Mouse (Mus musculus) liver, embryonic 13.5 days (tissue): Measurements from ENCODE around the gene Cfdp1. TPM values are rescaled to one million over a fixed set of nuclear protein-coding genes. Genes with fewer than 3 reads are reported as not detected.

Source experiments
- ATAC-seq: fragments of 200-750 bp; cut with Nextera tagmentation; 2 replicates; pipeline ENCODE4 v1.8.0; 2017; ENCODE audit warnings: low read depth, mild to moderate bottlenecking, moderate number of reproducible peaks, moderate library complexity
- DNase-seq: peaks from one replicate; pipeline ENCODE4 v3.0.0; 2022
- H3K27ac ChIP-seq: fragments of 300-500 bp; sonication (generic); 2 replicates; pipeline ENCODE4 v1.5.1; 2015; ENCODE audit warnings: moderate library complexity, mild to moderate bottlenecking, inconsistent platforms
- H3K27me3 ChIP-seq: fragments of 300-500 bp; sonication (generic); 2 replicates; pipeline ENCODE4 v1.6.1; 2015; ENCODE audit warnings: mild to moderate bottlenecking, inconsistent platforms
- H3K36me3 ChIP-seq: fragments of 300-500 bp; sonication (generic); 2 replicates; pipeline ENCODE4 v1.6.1; 2015; ENCODE audit warnings: mild to moderate bottlenecking, inconsistent platforms
- H3K4me1 ChIP-seq: fragments of 300-500 bp; sonication (generic); replicated peaks from 2 replicates; pipeline ENCODE4 v1.6.1; 2015; ENCODE audit warnings: inconsistent platforms
- H3K4me2 ChIP-seq: fragments of 300-500 bp; sonication (generic); 2 replicates; pipeline ENCODE4 v1.6.1; 2015; ENCODE audit warnings: inconsistent platforms, mild to moderate bottlenecking, moderate library complexity
- H3K4me3 ChIP-seq: fragments of 300-500 bp; sonication (generic); replicated peaks from 2 replicates; pipeline ENCODE4 v1.5.1; 2015; ENCODE audit warnings: mild to moderate bottlenecking, inconsistent platforms
- H3K9ac ChIP-seq: fragments of 300-500 bp; sonication (generic); 2 replicates; pipeline ENCODE4 v1.6.1; 2015; ENCODE audit warnings: mild to moderate bottlenecking, inconsistent platforms
- H3K9me3 ChIP-seq: fragments of 300-500 bp; sonication (generic); replicated peaks from 2 replicates; pipeline ENCODE4 v1.6.1; 2016; ENCODE audit warnings: inconsistent platforms
- WGBS: fragments of 180-500 bp; shearing (Covaris S2); methylation state at CpG from one replicate; pipeline ENCODE4 v1.1.7; 2015; ENCODE audit not compliant: insufficient replicate concordance; 5-methylcytosine and 5-hydroxymethylcytosine counted together
- polyA plus RNA-seq: library from polyadenylated mRNA; unstranded; fragments of >200 nt; fragmentation: Nextera tagmentation; extraction: Ambion mirVana; gene quantifications from 2 replicates; pipeline ENCODE4 v1.2.1, GENCODE M21; 2015

Cfdp1 gene
- polyA plus RNA-seq, 1 experiment from 2014 or later: 113 TPM

GRCm38 (mm10) chr8:111769296-111769695 is 84.8 kb downstream of the Cfdp1 start:
- H3K4me2 ChIP-seq: no peak overlapping the region
- no peaks in the 10 kb centered on the region for H3K27me3 ChIP-seq
- H3K27ac ChIP-seq: no peak overlapping the region
- H3K9ac ChIP-seq: no peak overlapping the region
- H3K9me3 ChIP-seq: no peaks in the 10 kb centered on the region
- no peak for DNase-seq
- ATAC-seq: no peak
- no peak overlapping the region for H3K4me3 ChIP-seq
- H3K4me1 ChIP-seq: peaks cover 16% of the 10 kb centered on the region
- peaks cover 65% of the 10 kb centered on the region for H3K36me3 ChIP-seq
- WGBS: 69% methylated on average over 15 of the region's 15 CpGs

- ATAC-seq (no peak), DNase-seq (no peak)
- 81% methylated on average over 6 of the region's 6 CpGs for WGBS
- H3K27ac ChIP-seq: no peak overlapping the region
- H3K36me3 ChIP-seq: peaks cover 60% of the 10 kb centered on the region
- no peaks in the 10 kb centered on the region for H3K9me3 ChIP-seq
- H3K9ac ChIP-seq: no peak overlapping the region
- H3K4me3 ChIP-seq: no peak overlapping the region
- no peaks in the 10 kb centered on the region for H3K27me3 ChIP-seq
- H3K4me1 ChIP-seq: peaks cover 10% of the 10 kb centered on the region
- H3K4me2 ChIP-seq: no peak overlapping the region
These were observed 85.4 kb downstream of the Cfdp1 start for GRCm38 (mm10) chr8:111768651-111769050.

- Histone ChIP-seq H3K27ac (no peak overlapping the region), H3K9ac (no peak overlapping the region), H3K36me3 (peaks cover 41% of the 10 kb centered on the region), H3K9me3 (no peaks in the 10 kb centered on the region), H3K4me1 (peaks cover 10% of the 10 kb centered on the region), H3K4me2 (no peak overlapping the region), H3K4me3 (no peak overlapping the region), H3K27me3 (no peaks in the 10 kb centered on the region)
- ATAC-seq (no peak), DNase-seq (no peak)
- WGBS: 84% methylated on average over 4 of the region's 4 CpGs
These were observed 88.5 kb downstream of the Cfdp1 start for GRCm38 (mm10) chr8:111765616-111766015.

- H3K27me3 ChIP-seq: no peaks in the 10 kb centered on the region
- 82% methylated on average over 9 of the region's 9 CpGs for WGBS
- H3K36me3 ChIP-seq: peaks cover 41% of the 10 kb centered on the region
- H3K4me3 ChIP-seq: no peak overlapping the region
- ATAC-seq: no peak
- H3K9me3 ChIP-seq: no peaks in the 10 kb centered on the region
- no peak overlapping the region for H3K27ac ChIP-seq
- DNase-seq: no peak
- H3K4me1 ChIP-seq: peaks cover 10% of the 10 kb centered on the region
- no peak overlapping the region for H3K9ac ChIP-seq
- no peak overlapping the region for H3K4me2 ChIP-seq
These were observed 89.0 kb downstream of the Cfdp1 start for GRCm38 (mm10) chr8:111765096-111765495.

- Histone ChIP-seq H3K9ac (no peak overlapping the region), H3K27me3 (no peaks in the 10 kb centered on the region), H3K4me2 (no peak overlapping the region), H3K36me3 (peaks cover 8% of the 10 kb centered on the region), H3K27ac (no peak overlapping the region), H3K4me1 (no peaks in the 10 kb centered on the region), H3K9me3 (no peaks in the 10 kb centered on the region), H3K4me3 (no peak overlapping the region)
- ATAC-seq (no peak), DNase-seq (no peak)
- 85% methylated on average over 13 of the region's 13 CpGs for WGBS
These were observed 93.4 kb downstream of the Cfdp1 start for GRCm38 (mm10) chr8:111760708-111761107.

- H3K4me1 ChIP-seq: no peaks in the 10 kb centered on the region
- DNase-seq: no peak
- WGBS: 66% methylated on average over 5 of the region's 5 CpGs
- H3K9ac ChIP-seq: no peak overlapping the region
- H3K9me3 ChIP-seq: no peaks in the 10 kb centered on the region
- H3K4me2 ChIP-seq: no peak overlapping the region
- no peak for ATAC-seq
- H3K36me3 ChIP-seq: no peaks in the 10 kb centered on the region
- no peaks in the 10 kb centered on the region for H3K27me3 ChIP-seq
- H3K4me3 ChIP-seq: no peak overlapping the region
- no peak overlapping the region for H3K27ac ChIP-seq
These were observed 95.3 kb downstream of the Cfdp1 start for GRCm38 (mm10) chr8:111758817-111759216.

- no peak overlapping the region for H3K4me3 ChIP-seq
- no peaks in the 10 kb centered on the region for H3K4me1 ChIP-seq
- H3K9me3 ChIP-seq: no peaks in the 10 kb centered on the region
- ATAC-seq (no peak), DNase-seq (no peak)
- H3K9ac ChIP-seq: no peak overlapping the region
- 71% methylated on average over 9 of the region's 9 CpGs for WGBS
- H3K36me3 ChIP-seq: no peaks in the 10 kb centered on the region
- H3K4me2 ChIP-seq: no peak overlapping the region
- H3K27me3 ChIP-seq: no peaks in the 10 kb centered on the region
- H3K27ac ChIP-seq: no peak overlapping the region
These were observed 96.5 kb downstream of the Cfdp1 start for GRCm38 (mm10) chr8:111757599-111757998.

GRCm38 (mm10) chr8:111754736-111755135 is 99.4 kb downstream of the Cfdp1 start:
- no peak overlapping the region for H3K9ac ChIP-seq
- no peaks in the 10 kb centered on the region for H3K9me3 ChIP-seq
- H3K27ac ChIP-seq: no peak overlapping the region
- no peaks in the 10 kb centered on the region for H3K36me3 ChIP-seq
- DNase-seq: no peak
- no peak for ATAC-seq
- no peaks in the 10 kb centered on the region for H3K4me1 ChIP-seq
- H3K4me3 ChIP-seq: no peak overlapping the region
- H3K4me2 ChIP-seq: no peak overlapping the region
- WGBS: 64% methylated on average over 6 of the region's 6 CpGs
- peaks cover 4% of the 10 kb centered on the region; the same call in 1 of the 2 replicates for H3K27me3 ChIP-seq

- 43% methylated on average over 2 of the region's 2 CpGs for WGBS
- no peak overlapping the region for H3K27ac ChIP-seq
These were observed 100.0 kb downstream of the Cfdp1 start for GRCm38 (mm10) chr8:111754088-111754487.

GRCm38 (mm10) chr8:111748766-111749165 is 105.3 kb downstream of the Cfdp1 start:
- peaks cover 28% of the 10 kb centered on the region for H3K4me1 ChIP-seq
- H3K27me3 ChIP-seq: peaks cover 42% of the 10 kb centered on the region
- DNase-seq (no peak), ATAC-seq (no peak)
- H3K9ac ChIP-seq: no peak overlapping the region
- no peak overlapping the region for H3K27ac ChIP-seq
- no peaks in the 10 kb centered on the region for H3K9me3 ChIP-seq
- 33% methylated on average over 6 of the region's 6 CpGs for WGBS
- H3K4me3 ChIP-seq: no peak overlapping the region
- H3K4me2 ChIP-seq: no peak overlapping the region
- H3K36me3 ChIP-seq: no peaks in the 10 kb centered on the region

More at GRCm38 (mm10) chr8:111754088-111754487, 100.0 kb downstream of the Cfdp1 start:
- no peaks in the 10 kb centered on the region for H3K36me3 ChIP-seq
- no peaks in the 10 kb centered on the region for H3K9me3 ChIP-seq
- peaks cover 4% of the 10 kb centered on the region; the same call in 1 of the 2 replicates for H3K27me3 ChIP-seq
- no peak overlapping the region for H3K9ac ChIP-seq
- no peaks in the 10 kb centered on the region for H3K4me1 ChIP-seq
- no peak overlapping the region for H3K4me3 ChIP-seq
- no peak overlapping the region for H3K4me2 ChIP-seq
- 0 out of 2 replicates have a peak, but pooled peaks have one; percentile 29 for ATAC-seq
- DNase-seq: no peak

- WGBS: 71% methylated on average over 8 of the region's 8 CpGs
- ATAC-seq (no peak), DNase-seq (no peak)
- no peaks in the 10 kb centered on the region for H3K36me3 ChIP-seq
- peaks cover 49% of the 10 kb centered on the region for H3K27me3 ChIP-seq
- no peak overlapping the region for H3K27ac ChIP-seq
- no peak overlapping the region for H3K4me2 ChIP-seq
- H3K4me3 ChIP-seq: no peak overlapping the region
- H3K9me3 ChIP-seq: no peaks in the 10 kb centered on the region
- H3K4me1 ChIP-seq: peaks cover 33% of the 10 kb centered on the region
- H3K9ac ChIP-seq: no peak overlapping the region
These were observed 106.0 kb downstream of the Cfdp1 start for GRCm38 (mm10) chr8:111747866-111748649.
